Mouse (Mus musculus) hindbrain, postnatal 0 days (tissue): Measurements from ENCODE around the gene Ttc3. TPM values are rescaled to one million over a fixed set of nuclear protein-coding genes. Genes with fewer than 3 reads are reported as not detected.
A peak's percentile ranks its signal among the peaks of the same experiment; 100 is the strongest.

Experiments
- ATAC-seq: fragments of 200-750 bp; cut with Nextera tagmentation; 2 replicates; pipeline ENCODE4 v1.8.0; 2017; ENCODE audit warnings: mild to moderate bottlenecking, moderate TSS enrichment, moderate library complexity
- DNase-seq: peaks from one replicate; pipeline ENCODE4 v3.0.0-alpha.2; 2015; ENCODE audit warnings: low spot score
- H3K27ac ChIP-seq: fragments of 300-500 bp; sonication (generic); 2 replicates; pipeline ENCODE4 v1.5.1; 2014; ENCODE audit warnings: mild to moderate bottlenecking
- H3K27me3 ChIP-seq: fragments of 300-500 bp; sonication (generic); 2 replicates; pipeline ENCODE4 v1.6.1; 2014; ENCODE audit warnings: low read length, mixed read lengths; ENCODE audit not compliant: insufficient read depth
- H3K36me3 ChIP-seq: fragments of 300-500 bp; sonication (generic); 2 replicates; pipeline ENCODE4 v1.6.1; 2014; ENCODE audit warnings: low read length, mixed read lengths; ENCODE audit not compliant: insufficient read depth
- H3K4me1 ChIP-seq: fragments of 300-500 bp; sonication (generic); 2 replicates; pipeline ENCODE4 v1.6.1; 2014; ENCODE audit warnings: antibody characterized with exemption, low read length, mixed read lengths; ENCODE audit not compliant: insufficient read depth
- H3K4me2 ChIP-seq: fragments of 300-500 bp; sonication (generic); 2 replicates; pipeline ENCODE4 v1.6.1; 2014; ENCODE audit warnings: low read depth, mild to moderate bottlenecking, low read length, moderate library complexity, mixed read lengths
- H3K4me3 ChIP-seq: fragments of 300-500 bp; sonication (generic); 2 replicates; pipeline ENCODE4 v1.5.1; 2014; ENCODE audit warnings: low read length
- H3K9ac ChIP-seq: fragments of 300-500 bp; sonication (generic); replicated peaks from 2 replicates; pipeline ENCODE4 v1.6.1; 2014; ENCODE audit warnings: mild to moderate bottlenecking, low read length, moderate library complexity, mixed read lengths
- H3K9me3 ChIP-seq: fragments of 300-500 bp; sonication (generic); 2 replicates; pipeline ENCODE4 v1.6.1; 2016; ENCODE audit warnings: low read length, mixed read lengths
- CTCF ChIP-seq: IDR thresholded peaks from 2 replicates; pipeline ENCODE4 v1.5.1; 2016; ENCODE audit warnings: antibody characterized with exemption, control low read depth, low read depth
- WGBS: fragments of 180-500 bp; shearing (Covaris S2); extraction: QIAGEN DNeasy Blood & Tissue Kit; methylation state at CpG from one replicate; pipeline ENCODE4 v1.1.7; 2014; 5-methylcytosine and 5-hydroxymethylcytosine counted together
- polyA plus RNA-seq: library from polyadenylated mRNA; unstranded; fragments of >200 nt; fragmentation: Nextera tagmentation; extraction: Ambion mirVana; gene quantifications from 2 replicates; pipeline ENCODE4 v1.2.1, GENCODE M21; 2015
- total RNA-seq: library from RNA; depleted of rRNA; stranded (reverse); fragments of >200 nt; gene quantifications from 2 replicates; pipeline ENCODE4 v1.2.3, GENCODE M21; 2014

Gene Ttc3
- total and polyA plus RNA-seq, 2 experiments from 2014 or later: 848 to 985 TPM

DNA sequence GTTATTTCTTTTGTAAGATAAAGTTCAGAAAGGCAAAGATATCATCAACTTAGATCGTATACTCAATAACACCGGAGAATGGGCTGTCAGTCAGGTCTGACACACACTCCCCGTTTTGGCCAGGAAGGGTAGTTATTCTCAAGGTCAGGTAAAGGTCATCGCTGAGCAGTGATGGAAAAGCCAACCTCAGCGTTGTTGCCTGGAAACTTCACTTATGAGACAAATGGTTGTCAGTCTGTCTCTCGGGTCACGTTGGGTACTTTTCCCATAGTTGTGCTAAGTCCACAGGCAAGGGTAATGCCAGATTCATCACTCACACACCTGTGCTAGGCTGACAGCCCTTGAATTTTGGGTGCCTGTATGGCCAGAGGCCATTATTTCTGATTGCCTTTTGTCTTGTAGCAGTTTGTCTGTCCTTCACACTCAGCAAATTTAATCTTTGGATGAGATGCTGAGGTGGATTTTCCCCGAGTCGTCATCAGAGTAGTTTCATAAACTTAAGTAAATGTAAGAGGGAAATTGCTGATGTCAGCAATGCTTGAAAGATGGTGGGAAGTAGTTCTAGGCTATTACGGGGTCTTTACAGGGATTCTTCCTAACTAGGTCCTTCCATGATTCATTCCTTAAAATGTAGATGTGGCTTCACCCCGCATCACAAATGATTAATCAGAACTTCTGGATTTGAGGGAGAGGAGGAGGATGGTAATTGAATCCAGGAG, 13.5 kb upstream of the Ttc3 start:
- ATAC-seq (no peak), DNase-seq (no peak)
- no peaks in the 10 kb centered on the region for H3K4me1 ChIP-seq
- H3K9me3 ChIP-seq: no peaks in the 10 kb centered on the region
- 80% methylated on average over 11 of the region's 11 CpGs for WGBS
- no peaks in the 10 kb centered on the region for H3K36me3 ChIP-seq
- H3K4me3 ChIP-seq: no peak overlapping the region
- TF ChIP-seq CTCF: no peak
- H3K9ac ChIP-seq: no peak overlapping the region
- H3K27me3 ChIP-seq: no peaks in the 10 kb centered on the region
- no peak overlapping the region for H3K4me2 ChIP-seq
- H3K27ac ChIP-seq: no peak overlapping the region

DNA sequence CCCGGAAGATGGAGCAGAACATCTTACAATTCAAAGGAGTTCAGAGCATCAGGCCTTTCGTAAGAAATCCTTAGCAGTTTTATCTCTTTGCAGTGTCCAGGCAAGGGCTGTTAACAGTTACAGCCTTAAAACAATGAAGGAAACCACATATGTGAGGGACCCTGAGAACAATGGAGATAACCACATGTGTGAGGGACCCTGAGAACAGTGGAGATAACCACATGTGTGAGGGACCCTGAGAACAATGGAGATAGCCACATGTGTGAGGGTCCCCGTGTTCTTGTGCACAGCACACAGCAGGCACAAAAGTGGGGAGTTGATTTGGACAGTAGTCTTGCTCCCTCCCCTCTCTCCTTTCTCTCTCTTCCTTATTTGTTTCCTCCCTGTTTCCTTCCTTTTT, 12.3 kb upstream of the Ttc3 start:
- 88% methylated on average over 3 of the region's 3 CpGs for WGBS
- H3K4me3 ChIP-seq: no peak overlapping the region
- no peak for ATAC-seq
- H3K36me3 ChIP-seq: no peaks in the 10 kb centered on the region
- H3K4me2 ChIP-seq: no peak overlapping the region
- H3K9me3 ChIP-seq: no peaks in the 10 kb centered on the region
- H3K27ac ChIP-seq: no peak overlapping the region
- TF ChIP-seq CTCF: no peak
- no peaks in the 10 kb centered on the region for H3K27me3 ChIP-seq
- no peak overlapping the region for H3K9ac ChIP-seq
- 0 out of 2 replicates have a peak, but pooled peaks cover 4% of the 10 kb centered on the region for H3K4me1 ChIP-seq
- DNase-seq: no peak

DNA sequence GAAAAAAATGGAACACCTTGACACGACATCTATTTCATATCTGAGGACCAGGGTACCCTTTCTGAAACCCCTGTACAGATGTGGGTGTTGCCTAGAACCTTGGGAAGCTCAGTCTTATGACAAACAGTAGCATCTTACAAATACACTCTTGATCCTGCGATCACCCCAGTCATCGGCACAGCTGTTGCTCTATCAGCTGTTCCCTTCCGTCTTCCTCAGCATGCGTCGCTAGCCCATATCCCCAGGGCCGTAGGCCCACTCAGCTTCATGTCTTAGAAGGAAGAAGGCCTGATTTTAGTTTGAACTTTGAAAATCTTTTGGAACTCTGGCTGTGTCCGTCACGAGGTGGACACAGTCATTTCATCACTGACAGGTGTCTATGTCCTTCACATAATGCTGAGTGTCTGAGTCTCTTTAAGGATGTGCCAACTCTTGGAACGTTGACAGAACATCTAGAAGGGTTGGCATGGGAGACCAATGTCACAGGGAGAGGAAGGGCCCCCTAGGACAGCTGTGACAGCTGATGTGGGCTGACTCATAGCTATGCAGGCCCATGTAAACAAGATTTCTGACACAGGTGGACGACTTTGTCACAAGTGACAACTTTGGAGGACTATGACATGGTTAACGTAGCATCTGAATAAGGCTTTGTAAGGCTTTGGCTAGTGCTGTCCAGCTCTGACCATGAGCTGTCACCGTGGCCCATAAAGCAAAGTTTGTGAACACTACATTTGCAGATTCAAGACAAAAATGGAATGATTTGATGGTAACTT, 9.7 kb upstream of the Ttc3 start:
- no peak overlapping the region for H3K27ac ChIP-seq
- TF ChIP-seq CTCF: no peak
- 78% methylated on average over 13 of the region's 13 CpGs for WGBS
- no peak overlapping the region for H3K4me3 ChIP-seq
- no peaks in the 10 kb centered on the region for H3K27me3 ChIP-seq
- H3K4me2 ChIP-seq: no peak overlapping the region
- H3K9ac ChIP-seq: no peak overlapping the region
- DNase-seq (no peak), ATAC-seq (no peak)
- no peaks in the 10 kb centered on the region for H3K36me3 ChIP-seq
- no peaks in the 10 kb centered on the region for H3K9me3 ChIP-seq
- 0 out of 2 replicates have a peak, but pooled peaks cover 4% of the 10 kb centered on the region for H3K4me1 ChIP-seq

DNA sequence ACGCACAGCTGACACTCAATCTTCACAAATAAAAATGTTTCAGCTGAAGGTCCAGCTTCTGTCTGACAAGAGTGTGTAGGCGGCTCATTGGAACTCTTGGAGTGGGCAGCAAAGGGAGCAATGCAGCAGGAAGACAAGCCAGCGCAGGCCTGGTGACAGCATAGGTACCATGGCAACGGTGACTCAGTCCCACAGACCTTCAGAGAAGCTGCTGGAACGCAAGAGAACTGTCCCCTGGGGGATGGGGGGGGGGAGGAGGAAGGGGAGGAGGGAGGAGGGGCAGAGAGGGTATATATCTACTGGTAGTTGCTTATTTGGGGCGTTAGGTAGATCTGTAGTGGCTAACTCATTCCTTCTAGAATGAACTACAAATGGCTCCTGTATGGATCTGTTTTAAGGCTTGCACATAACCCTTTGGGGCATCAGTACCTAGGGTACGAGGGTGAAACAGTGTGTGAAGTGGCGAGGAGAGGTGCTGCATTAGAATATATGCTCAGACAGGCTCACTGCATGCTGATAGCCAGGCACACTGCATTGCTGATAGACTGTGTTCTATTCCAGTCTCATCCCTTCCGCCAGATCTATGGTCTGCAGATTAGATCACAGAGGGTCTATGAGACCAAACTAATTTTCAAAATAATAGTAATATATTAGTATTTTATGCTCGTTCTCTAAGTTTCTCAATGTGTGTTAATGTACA, 8.1 kb upstream of the Ttc3 start:
- 0 out of 2 replicates have a peak overlapping the region, but pooled peaks have one; percentile 35 for H3K9ac ChIP-seq
- no peaks in the 10 kb centered on the region for H3K9me3 ChIP-seq
- 0 out of 2 replicates have a peak, but pooled peaks cover 4% of the 10 kb centered on the region for H3K4me1 ChIP-seq
- H3K27me3 ChIP-seq: no peaks in the 10 kb centered on the region
- no peaks in the 10 kb centered on the region for H3K36me3 ChIP-seq
- H3K27ac ChIP-seq: 0 out of 2 replicates have a peak overlapping the region, but pooled peaks have one; percentile 4
- no peak overlapping the region for H3K4me2 ChIP-seq
- TF ChIP-seq CTCF: no peak
- peak; percentile 87 for ATAC-seq
- no peak overlapping the region for H3K4me3 ChIP-seq
- DNase-seq: peak; percentile 81
- WGBS: 32% methylated on average over 10 of the region's 10 CpGs

DNA sequence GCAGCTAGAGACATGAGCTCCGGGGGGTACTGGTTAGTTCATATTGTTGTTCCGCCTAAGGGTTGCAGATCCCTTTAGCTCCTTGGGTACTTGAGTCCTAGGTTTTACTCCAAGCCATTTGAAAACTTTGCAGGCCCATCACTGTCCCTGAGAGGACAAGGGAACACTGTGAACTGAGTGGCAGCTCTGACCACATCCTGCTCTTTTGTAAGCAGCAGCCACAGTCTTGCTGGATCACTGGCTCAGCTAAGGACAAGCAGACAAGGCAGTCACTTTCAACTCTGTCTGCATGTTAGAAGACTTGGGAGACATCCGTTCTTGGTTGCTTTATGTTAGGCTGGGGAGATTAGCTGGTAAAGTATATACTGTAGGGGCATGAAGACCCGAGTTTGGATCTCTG, 6.6 kb upstream of the Ttc3 start:
- Histone ChIP-seq H3K4me2 (no peak overlapping the region), H3K27me3 (no peaks in the 10 kb centered on the region), H3K9me3 (no peaks in the 10 kb centered on the region), H3K4me3 (no peak overlapping the region), H3K4me1 (peaks cover 8% of the 10 kb centered on the region; the same call in 1 of the 2 replicates), H3K9ac (no peak overlapping the region), H3K27ac (no peak overlapping the region), H3K36me3 (no peaks in the 10 kb centered on the region)
- DNase-seq (no peak), ATAC-seq (no peak)
- TF ChIP-seq CTCF: no peak
- WGBS: 89% methylated on average over 4 of the region's 4 CpGs

DNA sequence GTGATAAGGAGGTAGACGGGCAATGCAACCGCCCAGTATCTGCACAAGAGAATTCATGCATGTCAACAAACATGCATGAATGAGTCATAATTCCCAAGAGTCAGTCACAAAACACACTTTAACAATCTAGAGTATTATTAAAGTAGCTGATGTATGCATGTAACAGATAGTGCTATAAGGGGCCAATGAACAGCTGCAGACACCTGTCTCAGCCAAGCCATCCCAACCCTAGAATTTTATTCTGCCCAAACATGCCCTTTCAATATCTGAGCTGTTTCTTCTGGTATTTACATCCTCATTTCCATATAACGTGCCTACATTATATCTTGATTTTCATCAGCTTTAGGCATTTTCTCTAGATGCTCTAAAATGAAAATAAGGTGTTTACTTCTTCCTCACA, 5.0 kb upstream of the Ttc3 start:
- peaks cover 17% of the 10 kb centered on the region; the same call in 1 of the 2 replicates for H3K4me1 ChIP-seq
- WGBS: 90% methylated on average over 3 of the region's 3 CpGs
- DNase-seq (no peak), ATAC-seq (no peak)
- H3K9ac ChIP-seq: no peak overlapping the region
- no peak for TF ChIP-seq CTCF
- H3K27ac ChIP-seq: no peak overlapping the region
- no peak overlapping the region for H3K4me2 ChIP-seq
- no peaks in the 10 kb centered on the region for H3K27me3 ChIP-seq
- H3K4me3 ChIP-seq: no peak overlapping the region
- H3K9me3 ChIP-seq: no peaks in the 10 kb centered on the region
- no peaks in the 10 kb centered on the region for H3K36me3 ChIP-seq
